Mouse (Mus musculus) adrenal gland, adult (tissue): ENCODE data around the gene Gm20388.

Experiments used
- DNase-seq, 2 experiments: peaks; one replicate each; pipeline ENCODE4 v3.0.0; 2022 to 2023; ENCODE audit warnings: low spot score in 1 of 2; ENCODE audit not compliant: inconsistent age in 2 of 2

Gene Gm20388

DNA sequence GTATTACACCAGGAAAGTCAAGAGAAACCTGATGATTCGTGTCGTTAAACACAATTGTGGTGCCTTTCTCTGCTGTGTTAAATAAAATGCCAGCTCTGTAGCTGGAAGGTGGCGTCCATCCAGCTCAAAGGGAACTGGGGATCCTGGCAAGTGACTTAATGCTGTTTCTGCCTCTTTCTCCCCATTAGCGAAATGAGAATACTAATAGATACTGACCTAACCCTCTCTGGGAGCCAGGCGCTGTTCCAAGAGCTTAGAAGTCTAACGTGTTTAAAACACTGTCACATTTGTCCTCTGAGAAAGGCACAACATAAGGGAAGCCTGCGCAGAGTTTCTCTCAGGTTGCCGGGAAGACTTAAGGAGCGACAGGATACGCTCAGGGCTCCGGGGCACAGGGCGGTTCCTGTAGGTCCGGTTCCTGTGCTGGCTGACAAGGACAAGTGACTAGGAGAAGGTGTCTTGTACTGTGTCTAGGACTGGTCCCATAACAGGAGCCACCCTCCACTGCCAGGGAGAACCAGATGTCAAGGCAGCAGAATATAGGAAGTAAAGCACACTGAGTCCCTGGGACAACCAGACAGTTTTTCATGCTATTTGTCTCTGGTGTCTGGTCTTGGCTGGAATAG, 3819.3 kb downstream of the Gm20388 start:
- no peak for DNase-seq

DNA sequence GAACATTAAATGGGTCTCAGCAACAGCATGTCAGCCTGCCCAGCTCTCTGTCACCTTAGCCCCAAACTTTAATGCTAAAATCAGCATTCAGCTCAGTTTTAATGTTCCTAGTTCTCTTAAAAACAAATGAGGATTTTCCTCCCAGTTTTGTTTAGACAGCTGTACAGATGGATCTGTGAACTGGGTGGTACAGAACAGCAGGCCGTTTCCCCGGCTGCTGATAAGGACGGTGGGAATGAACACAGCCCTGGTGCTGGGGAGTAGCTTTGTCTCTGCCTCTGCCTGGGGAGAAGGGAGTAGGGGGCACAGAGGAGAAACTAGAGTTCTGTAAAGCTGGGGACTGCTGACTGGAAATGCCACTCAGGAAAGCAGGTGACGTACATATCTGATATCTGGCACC, 3821.7 kb downstream of the Gm20388 start:
- DNase-seq, result no peak

- DNase-seq, result peak; percentile 80 to 88
Measured at GRCm38 (mm10) chr8:123734486-123734885, 3823.8 kb downstream of the Gm20388 start.

- no peak for DNase-seq
Measured at GRCm38 (mm10) chr8:123736974-123737373, 3826.3 kb downstream of the Gm20388 start.

DNA sequence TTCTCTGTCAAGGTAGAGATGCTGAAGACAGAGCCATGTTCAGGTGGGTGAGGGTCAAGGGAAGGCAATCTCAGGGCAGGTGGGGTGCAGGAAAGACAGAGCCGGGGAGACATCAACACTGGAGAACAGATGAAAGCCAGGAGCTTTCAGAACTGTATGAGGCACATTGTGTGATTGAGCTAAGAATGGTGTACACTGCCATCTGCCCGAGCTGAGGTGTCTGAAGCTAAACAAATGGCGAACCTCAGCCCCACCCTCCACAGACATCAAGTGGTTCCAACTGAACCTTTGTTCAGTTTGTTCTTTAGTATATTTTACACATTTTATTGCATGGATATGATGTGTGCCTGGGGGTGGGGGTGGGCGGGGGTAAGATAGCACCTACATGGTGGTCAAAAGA, 3829.6 kb downstream of the Gm20388 start:
- no peak for DNase-seq

- DNase-seq, result no peak
Measured at GRCm38 (mm10) chr8:123741232-123741631, 3830.6 kb downstream of the Gm20388 start.

GRCm38 (mm10) chr8:123746488-123746887, 3835.8 kb downstream of the Gm20388 start:
- no peak for DNase-seq

DNA sequence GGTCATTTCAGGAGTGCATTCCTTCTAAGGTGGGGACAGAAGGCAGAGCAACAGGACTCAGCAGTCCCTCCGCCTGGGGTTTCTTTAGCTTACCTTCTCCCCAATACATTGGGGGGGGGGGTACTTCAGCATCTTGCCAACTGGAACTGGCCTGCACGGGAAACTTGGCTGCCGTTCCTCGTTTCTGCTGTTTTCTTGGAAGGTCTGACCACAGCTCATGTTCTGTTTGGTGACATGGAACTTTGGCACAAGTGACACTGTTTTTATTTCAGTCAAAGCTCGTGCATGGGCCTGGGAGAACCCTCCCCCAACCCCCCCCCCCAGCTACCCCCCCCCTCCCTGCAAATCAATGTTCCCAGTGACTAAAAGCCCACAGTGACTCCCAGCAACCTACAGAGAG, 3837.1 kb downstream of the Gm20388 start:
- no peak for DNase-seq

- no peak for DNase-seq
Measured at GRCm38 (mm10) chr8:123750171-123750693, 3839.6 kb downstream of the Gm20388 start.

- no peak for DNase-seq
Measured at GRCm38 (mm10) chr8:123752773-123753468, 3842.3 kb downstream of the Gm20388 start.

DNA sequence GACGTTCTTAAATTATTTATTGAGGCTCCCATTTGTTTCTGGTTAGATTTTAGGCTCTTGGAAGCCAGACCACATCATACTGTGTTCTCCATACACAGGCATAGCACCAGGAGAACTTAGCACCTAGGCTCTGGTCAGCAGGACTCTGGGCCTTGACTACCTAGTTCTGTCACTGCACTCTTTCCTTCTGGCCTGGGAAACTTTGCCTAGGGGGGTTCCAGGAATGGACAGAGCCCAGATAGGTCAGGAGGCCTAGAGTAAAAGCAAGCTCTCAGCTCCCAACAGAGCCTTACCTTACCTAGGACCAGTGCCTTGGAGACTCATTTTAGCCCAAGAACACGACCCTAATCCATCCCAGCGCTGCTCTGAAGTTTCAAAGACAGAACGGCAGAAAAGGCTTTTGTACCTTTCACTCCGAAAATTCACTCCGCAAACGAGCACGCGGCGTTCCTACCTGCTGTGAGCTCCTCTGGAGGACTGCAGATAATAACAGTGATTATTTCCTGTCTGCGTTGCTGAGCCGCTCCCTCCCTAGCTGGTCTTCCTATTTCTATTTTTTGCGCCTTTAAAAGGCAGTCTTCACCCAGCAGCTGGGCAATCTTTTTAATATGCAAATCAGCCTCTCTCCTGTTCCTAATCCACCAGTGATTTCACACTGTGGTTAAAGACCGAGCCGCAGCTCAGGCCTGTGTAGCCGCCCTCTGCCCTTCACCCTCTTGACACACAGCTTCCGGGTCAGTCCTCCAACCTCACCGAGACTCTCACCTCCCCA, 3843.1 kb downstream of the Gm20388 start:
- DNase-seq, result no peak

- no peak for DNase-seq
Measured at GRCm38 (mm10) chr8:123754538-123755431, 3844.1 kb downstream of the Gm20388 start.

- DNase-seq, result no peak
Measured at GRCm38 (mm10) chr8:123756901-123757300, 3846.3 kb downstream of the Gm20388 start.

GRCm38 (mm10) chr8:123758935-123759334, 3848.3 kb downstream of the Gm20388 start:
- peak; percentile 21 to 55 for DNase-seq

- DNase-seq, result no peak
Measured at GRCm38 (mm10) chr8:123759933-123760332, 3849.3 kb downstream of the Gm20388 start.

DNA sequence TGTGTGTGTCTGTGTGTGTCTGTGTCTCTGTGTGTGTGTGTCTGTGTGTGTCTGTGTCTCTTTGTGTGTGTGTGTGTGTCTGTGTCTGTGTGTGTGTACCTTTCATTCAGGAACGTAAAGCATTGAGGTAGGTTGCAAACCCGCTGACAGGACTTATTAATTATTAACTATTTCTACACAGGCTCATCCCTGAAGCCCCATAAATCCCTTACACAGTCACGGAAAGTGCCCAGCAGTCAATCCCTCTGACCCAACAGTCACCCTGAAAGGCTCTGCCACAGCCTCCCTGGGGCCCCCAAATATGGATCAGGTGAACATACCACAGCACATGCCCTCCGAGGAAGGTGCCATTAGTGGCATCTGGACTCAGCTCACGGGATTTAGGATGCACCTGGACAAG, 3849.9 kb downstream of the Gm20388 start:
- DNase-seq, result no peak

DNA sequence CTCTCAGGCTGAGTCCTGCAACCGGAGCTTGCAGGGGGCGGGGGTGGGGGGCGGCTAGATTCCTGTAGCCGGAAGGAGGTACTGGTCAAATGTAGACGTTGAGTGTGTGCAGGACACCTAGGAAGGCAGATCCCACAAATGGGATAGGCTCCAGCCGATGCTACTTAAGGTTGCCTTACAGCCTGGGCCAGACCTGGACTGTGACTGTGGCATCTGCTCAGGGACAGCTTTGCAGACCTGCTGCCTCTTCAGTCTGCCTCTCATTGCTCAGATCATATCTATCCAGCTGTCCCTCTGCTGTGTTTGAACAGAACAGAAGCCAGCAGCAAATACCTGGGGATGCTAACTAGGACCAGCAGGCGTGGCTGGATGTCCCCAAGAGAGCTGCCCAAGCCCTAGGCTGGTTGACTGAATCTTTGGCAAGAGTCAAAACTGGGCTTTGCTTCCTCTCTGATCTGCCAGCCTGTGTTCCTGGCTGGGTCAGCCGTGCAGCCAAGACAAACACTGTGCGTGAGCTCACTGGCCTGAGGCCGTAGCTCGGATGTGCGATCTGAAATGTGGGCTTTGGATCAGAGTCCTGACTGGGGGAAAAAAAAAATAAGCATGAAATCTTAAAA, 3850.7 kb downstream of the Gm20388 start:
- DNase-seq, result peak; percentile 58 to 75

- no peak for DNase-seq
Measured at GRCm38 (mm10) chr8:123761883-123762270, 3851.2 kb downstream of the Gm20388 start.

GRCm38 (mm10) chr8:123763355-123763754, 3852.7 kb downstream of the Gm20388 start:
- no peak for DNase-seq

DNA sequence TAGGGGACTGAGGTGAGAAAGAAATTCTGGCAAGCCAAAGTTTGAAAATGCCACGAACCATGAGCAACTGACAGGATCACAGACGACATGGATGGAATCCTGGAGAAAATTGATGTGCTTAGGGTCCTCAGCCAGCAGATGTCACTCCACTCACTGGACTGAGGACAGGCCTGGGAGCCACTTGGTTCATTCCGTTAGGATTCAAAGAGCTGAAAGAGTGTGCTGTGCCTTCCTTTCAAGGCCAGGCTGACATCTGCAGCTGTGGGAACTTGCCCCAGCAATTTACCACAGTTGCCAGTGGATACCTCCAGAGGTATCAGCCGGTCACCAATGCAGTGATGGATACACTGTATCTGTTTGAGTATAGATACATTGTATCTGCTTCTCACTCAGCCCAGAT, 3854.0 kb downstream of the Gm20388 start:
- peak; percentile 55 to 67 for DNase-seq
